Mouse (Mus musculus): ENCODE data around the gene Axin1.
A peak's percentile ranks its signal among the peaks of the same experiment; 100 is the strongest.
"Not testable (repeated sequence)": the region's sequence is repeated elsewhere in the genome, so short reads cannot be mapped to it uniquely, and the experiment has no call there.

Gene Axin1

DNA sequence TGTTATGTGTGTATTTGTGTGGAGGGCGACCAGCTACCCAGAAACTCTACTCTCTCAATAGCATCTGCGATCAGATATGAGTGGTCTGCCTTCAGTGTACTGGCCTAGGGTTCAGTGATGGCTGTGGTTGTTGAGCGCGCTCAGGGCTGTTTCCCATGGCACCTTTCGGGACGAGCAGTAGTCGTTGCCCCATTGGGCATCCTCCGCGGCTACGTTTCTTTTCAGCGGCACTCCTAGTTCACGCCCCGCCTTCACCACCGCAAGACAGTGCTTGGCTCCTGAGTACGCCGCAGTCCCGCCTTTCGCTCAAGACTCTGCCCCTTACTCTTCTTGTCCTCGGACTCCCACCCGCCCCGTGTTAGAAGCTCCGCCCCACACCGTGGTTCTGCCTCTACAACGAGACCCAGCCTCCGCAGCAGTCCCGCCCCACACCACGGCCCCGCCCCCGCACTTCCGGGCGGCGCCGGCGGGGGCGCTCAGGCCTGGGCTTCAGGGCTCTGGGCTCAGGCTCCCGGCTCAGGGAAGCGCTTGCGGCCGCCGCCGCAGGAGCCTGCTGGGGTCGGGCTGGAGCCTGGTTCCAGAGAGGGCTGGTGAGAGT, at the start of gene Axin1:
Gene Axin1, plus strand, starts transcription at position 450 of the 598 bp plus-strand sequence.
- DNase-seq (ENCODE audit: low spot score in 2 of 2) = peak; percentile 83 to 96

DNA sequence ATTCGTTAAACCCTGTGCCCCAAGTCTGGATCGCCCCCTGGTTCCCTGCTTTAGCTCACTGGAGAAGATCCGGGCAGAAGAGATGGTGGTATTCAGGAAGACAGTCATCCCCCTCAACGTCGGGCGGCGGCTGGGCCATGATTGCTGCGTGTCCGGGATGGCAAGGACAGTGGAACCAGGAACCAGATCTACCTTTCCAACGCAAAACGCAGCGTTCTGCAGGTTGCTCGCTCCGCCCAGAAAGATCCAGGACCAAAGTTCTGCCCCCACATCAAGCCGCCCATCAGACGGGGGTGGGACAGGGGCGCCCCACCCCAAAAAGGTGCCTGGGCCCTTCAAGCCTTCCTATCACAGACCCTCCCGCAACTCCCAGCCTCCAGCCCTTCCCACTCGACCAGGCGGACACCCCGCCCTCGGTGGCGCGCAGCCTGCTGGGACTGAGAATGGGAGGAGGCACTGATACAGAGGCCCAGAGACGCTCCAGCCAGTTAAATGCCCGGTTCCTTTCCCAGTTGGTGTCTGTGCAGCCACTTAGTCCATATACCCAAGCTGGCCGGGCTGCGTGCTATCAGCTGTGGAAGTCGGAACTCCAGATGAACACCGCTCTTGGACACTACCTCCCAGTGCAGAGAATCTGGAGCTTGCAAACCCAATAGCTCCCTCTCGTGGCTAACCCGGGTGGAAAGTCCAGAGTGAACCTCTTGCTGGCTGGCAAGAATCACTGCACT, 48.4 kb upstream of the Axin1 start, which contains the start of gene Decr2:
Gene Decr2, minus strand, starts transcription at position 433 of the 728 bp plus-strand sequence.
- DNase-seq (ENCODE audit: low spot score in 2 of 2) = peak; percentile 69 to 87

- no peak for DNase-seq (ENCODE audit: low spot score in 2 of 2)
Observed at GRCm38 (mm10) chr17:26094531-26095110, 43.9 kb upstream of the Axin1 start.

- DNase-seq (ENCODE audit: low spot score in 2 of 2) = peak in 1 of 2 experiments; percentile 59
Observed at GRCm38 (mm10) chr17:26095121-26095740, 43.3 kb upstream of the Axin1 start, which contains the start of gene Nme4. Nme4 (minus strand) TSS chr17:26095602.

DNA sequence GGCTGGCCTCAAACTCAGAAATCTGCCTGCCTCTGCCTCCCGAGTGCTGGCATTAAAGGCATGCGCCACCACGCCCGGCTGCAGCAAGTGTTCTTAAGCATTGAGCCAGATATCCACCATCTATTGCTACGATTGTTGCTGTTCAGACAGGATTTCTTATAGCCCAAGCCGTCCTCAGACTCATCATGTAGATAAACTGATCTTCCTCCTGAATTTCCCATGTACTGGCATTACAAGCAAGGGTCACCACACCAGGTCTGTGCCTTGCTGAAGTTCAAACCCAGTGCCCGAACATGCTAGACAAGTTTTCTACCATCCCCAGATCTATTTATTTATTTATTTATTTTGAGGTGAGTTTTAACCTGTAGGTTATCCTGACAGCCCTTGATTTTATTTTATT, 40.0 kb upstream of the Axin1 start:
- no peak for DNase-seq (ENCODE audit: low spot score in 2 of 2)

- DNase-seq (ENCODE audit: low spot score in 2 of 2) = not testable (repeated sequence)
Observed at GRCm38 (mm10) chr17:26099316-26099715, 39.2 kb upstream of the Axin1 start.

DNA sequence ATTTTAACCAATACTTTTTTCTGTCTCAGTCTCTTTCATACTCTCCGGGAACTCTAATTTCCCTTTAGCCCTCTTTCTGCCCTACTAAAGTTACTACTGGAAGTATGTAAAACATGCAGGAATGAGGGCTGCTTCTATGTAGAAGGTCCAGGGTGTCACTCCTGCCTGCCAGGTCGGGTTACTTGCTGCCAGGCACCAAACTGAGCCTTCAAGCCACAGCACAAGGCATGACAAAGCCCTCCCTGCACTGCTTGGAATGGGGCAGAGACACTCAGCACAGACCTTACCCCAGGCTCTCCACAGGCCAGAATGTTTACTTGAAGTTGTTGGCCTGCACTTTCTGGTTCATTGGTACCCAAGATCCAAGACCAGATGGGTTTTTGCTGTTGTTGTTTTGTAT, 38.3 kb upstream of the Axin1 start:
- DNase-seq (ENCODE audit: low spot score in 2 of 2) = no peak

DNA sequence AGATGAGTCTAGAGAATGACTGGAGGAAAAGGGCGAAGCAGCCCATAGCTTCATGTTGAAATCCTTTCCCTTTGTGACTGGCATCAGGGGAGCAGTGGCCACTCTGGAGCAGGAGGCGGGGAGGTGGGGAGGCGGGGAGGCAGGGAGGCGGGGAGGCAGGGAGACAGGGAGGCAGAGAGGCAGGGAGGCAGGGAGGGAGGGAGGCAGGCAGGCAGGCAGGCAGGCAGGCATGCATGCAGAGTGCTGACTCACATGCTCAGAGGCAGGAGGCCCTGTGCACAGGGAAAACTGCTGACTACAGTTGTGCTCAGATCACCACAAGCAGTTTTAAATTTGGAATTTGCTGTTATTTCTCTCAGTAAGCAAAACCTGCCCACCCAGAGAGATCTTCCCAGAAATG, 37.0 kb upstream of the Axin1 start:
- DNase-seq (ENCODE audit: low spot score in 2 of 2) = no peak

DNA sequence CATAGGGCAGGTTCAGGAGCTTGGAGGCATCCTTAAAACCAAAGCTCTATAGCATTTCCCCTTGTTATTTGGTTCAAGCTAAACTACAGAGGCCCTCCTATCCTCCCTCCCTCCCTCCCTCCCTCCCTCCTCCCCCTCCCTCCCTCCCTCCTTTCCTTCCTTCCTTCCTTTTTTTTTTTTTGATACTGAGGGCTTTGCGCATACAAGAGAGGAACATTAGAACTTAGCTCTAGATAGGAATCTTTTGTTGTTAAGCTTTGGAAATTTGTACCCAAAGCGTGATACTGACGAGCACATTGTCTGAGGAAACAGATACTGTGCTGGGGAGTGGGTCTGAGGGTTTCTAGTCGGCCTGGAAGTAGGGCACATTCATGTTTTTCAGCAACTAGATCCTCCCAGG, 32.9 kb upstream of the Axin1 start:
- no peak for DNase-seq (ENCODE audit: low spot score in 2 of 2)

DNA sequence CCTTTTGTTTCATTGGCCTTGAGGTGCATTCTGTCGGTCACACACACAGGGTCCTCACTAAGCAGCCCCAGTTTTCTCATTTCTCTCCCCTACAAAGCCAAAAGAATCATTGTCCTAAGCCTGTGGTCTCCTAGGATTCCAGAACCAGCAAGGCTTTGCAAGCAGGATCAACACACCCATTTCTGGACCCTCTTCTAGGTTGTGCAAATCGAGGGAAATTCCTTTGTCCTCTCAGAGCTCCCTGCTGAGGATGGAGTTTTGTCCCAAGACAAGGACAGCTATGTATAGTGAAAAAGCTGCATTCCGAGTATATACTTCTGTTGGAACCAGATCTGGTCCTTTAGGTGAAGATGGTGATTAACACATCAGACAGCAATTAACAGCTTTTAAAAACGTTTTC, 28.3 kb upstream of the Axin1 start:
- no peak for DNase-seq (ENCODE audit: low spot score in 2 of 2)

- no peak for DNase-seq (ENCODE audit: low spot score in 2 of 2)
Observed at GRCm38 (mm10) chr17:26111024-26111423, 27.5 kb upstream of the Axin1 start.

DNA sequence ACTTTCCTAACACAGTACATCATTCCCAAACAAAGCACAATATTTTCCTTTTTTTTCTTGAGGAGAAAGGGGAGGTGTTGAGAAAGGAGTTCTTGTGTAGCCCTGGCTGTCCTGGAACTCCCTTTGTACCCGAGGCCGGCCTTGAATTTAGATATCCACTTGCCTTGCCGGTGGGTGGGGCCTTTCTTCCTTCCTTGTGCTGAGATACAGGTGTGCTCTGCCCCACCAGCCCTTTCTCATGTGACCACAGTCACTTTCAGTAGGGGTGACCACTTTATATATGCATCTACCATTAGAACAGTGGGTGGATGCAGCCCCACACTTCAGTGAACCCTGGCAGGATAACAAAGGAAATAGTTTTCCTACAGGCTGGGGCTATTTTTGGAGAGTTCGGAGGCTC, 26.8 kb upstream of the Axin1 start:
- no peak for DNase-seq (ENCODE audit: low spot score in 2 of 2)

GRCm38 (mm10) chr17:26112751-26113150, 25.7 kb upstream of the Axin1 start:
- DNase-seq (ENCODE audit: low spot score in 2 of 2) = no peak

DNA sequence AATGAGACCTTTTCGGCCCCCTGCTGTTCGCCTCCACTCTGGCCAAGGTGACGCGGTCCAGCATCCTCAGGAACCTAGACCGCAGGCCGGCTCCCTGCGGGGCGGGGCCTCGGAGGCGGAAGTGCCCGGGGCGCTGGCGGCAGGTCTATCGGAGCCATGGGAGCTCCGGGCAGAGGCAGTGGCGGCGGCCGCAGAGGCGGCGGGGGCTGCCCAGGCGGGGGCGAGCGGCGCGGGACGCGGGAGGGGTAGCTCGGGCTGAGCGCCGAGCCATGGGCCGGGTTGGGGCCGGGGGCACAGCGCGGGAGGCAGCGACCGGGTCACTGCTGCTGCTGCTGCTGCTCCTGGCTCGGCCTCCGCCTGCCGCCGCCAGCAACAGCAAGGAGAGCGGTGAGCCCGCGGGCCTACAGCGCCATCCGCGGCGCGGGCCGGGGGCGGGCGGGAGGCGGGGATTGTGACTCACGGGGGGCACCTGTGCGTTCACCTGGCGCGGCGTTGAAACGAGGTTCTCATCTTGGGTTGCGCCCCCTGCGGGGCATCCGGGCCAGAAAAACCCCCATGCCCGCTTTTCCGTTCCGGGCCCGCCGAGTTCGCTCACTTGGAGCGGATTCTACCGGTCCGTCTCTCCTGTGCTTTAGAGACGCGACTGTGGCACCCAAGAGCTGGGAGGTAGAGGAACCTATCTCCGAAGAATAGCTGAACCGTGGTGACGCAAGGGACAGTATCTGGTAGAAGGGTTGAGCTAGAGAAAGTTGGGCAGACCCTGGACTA, 25.1 kb upstream of the Axin1 start, which contains the start of gene Tmem8:
Gene Tmem8, plus strand, starts transcription at position 119 of the 768 bp plus-strand sequence.
- peak; percentile 45 to 67 for DNase-seq (ENCODE audit: low spot score in 2 of 2)

- no peak for DNase-seq (ENCODE audit: low spot score in 2 of 2)
Observed at GRCm38 (mm10) chr17:26114061-26114460, 24.4 kb upstream of the Axin1 start.

DNA sequence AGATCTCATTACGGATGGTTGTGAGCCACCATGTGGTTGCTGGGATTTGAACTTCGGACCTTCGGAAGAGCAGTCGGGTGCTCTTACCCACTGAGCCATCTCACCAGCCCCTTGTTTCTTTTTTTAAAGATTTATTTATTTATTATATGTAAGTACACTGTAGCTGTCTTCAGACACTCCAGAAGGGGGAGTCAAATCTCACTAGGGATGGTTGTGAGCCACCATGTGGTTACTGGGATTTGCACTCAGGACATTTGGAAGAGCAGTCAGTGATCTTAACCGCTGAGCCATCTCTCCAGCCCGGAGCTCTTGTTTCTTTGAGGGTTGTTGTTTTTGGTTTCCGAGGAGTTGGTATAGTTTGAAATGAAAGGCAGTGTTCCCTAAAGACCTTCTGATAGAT, 24.0 kb upstream of the Axin1 start:
- DNase-seq (ENCODE audit: low spot score in 2 of 2) = not testable (repeated sequence)

- DNase-seq (ENCODE audit: low spot score in 2 of 2) = no peak
Observed at GRCm38 (mm10) chr17:26115205-26115898, 23.1 kb upstream of the Axin1 start.

GRCm38 (mm10) chr17:26115956-26116487, 22.5 kb upstream of the Axin1 start:
- DNase-seq (ENCODE audit: low spot score in 2 of 2) = no peak

DNA sequence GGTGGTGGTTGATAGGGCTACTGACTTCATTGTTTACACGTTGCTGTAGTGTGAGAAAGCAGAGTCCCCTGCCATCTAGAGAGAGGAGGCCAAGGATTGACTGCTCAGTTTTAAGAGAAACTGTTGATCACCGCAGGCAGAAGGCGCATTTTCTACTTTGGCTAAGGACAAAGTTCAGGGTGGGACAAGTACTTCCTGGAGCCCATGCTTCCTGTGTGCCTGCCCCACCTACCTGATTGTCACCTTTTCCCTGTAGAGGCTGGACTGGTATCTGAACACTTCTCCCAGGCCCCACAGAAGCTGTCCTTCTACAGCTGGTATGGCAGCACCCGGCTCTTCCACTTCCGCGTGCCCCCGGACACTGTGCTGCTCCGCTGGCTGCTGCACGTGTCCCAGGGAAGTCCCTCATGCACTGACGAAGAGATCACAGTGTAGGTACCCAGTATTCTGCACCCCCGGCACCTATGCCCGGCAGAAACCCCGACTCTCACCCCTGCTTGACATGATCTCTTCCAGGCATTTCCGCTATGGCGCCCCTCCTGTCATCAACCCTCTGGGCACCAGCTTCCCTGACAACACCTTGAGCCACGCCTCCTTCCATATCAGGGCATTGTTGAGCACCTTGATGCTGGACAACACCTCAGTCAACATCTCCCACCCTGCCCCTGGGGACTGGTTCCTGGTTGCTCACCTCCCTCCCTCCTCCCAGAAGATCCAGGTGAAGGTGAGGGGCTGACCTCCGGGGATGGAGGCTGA, 21.8 kb upstream of the Axin1 start:
- no peak for DNase-seq (ENCODE audit: low spot score in 2 of 2)
